ENCODE assay signal across 20 mouse cellular contexts in the genomic region with DNA sequence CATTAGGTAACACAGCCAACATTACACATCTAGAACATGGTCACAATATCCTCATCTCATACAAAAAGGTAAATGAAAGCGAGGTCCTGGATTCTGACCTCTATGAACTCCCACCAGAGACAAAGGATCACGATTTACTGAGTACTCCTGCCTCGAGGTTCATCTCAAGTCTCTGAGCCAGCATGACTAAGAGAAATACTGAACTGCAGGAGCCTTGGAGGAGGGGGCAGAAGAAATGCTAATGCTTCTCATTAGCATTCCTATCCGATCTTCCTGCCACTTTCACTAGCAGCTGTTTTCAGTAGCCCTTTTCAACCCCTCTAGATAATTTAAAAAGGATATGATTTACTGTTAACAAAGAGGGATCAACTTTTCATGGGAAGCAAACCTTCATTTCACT. TPM values are rescaled to one million over a fixed set of nuclear protein-coding genes. Genes with fewer than 3 reads are reported as not detected.
A peak's percentile ranks its signal among the peaks of the same experiment; 100 is the strongest.
DNase-seq lines count a peak whose midpoint lies in the region; ATAC-seq lines count a peak whose summit lies in the region.
"Had no signal": no experiment of that assay in that cellular context is flagged by ENCODE, and none has a peak within 500 bp of the region (broad histone marks: within the 10 kb centered on the region; RNA-seq: fewer than 3 reads in every experiment).

No protein-coding gene starts in this region.

- H3K9ac ChIP-seq in hindbrain, embryonic 14.5 days = no peak overlapping the region
- H3K9ac ChIP-seq in forebrain, embryonic 16.5 days (replicated peaks; ENCODE audit: low read depth, low read length) = no peak overlapping the region
- no peak overlapping the region for H3K9ac ChIP-seq in midbrain, embryonic 13.5 days (replicated peaks)
- H3K9ac ChIP-seq: intestine, embryonic 15.5 days had no signal

- peaks cover 8% of the 10 kb centered on the region; the same call in 1 of the 2 replicates for H3K36me3 ChIP-seq in hindbrain, embryonic 10.5 days
- no peaks in the 10 kb centered on the region for H3K36me3 ChIP-seq in hindbrain, embryonic 14.5 days (replicated peaks; ENCODE audit: control insufficient read depth, insufficient read depth)
- H3K36me3 ChIP-seq in forebrain, embryonic 16.5 days (ENCODE audit: control insufficient read depth, insufficient read depth) = no peaks in the 10 kb centered on the region
- H3K36me3 ChIP-seq in midbrain, embryonic 13.5 days = peaks cover 9% of the 10 kb centered on the region
- H3K36me3 ChIP-seq: G1E; heart, embryonic 10.5 days; intestine, embryonic 15.5 days had no signal

- H3K4me2 ChIP-seq in hindbrain, embryonic 14.5 days (replicated peaks) = no peak overlapping the region
- no peak overlapping the region for H3K4me2 ChIP-seq in forebrain, embryonic 16.5 days (ENCODE audit: low read length)
- peak overlapping the region; percentile 7; the same call in 1 of the 2 replicates for H3K4me2 ChIP-seq in midbrain, embryonic 13.5 days (replicated peaks)
- H3K4me2 ChIP-seq: intestine, embryonic 15.5 days had no signal

- DNase-seq in hindbrain, embryonic 10.5 days (ENCODE audit: low spot score) = no peak
- DNase-seq in hindbrain, embryonic 14.5 days (ENCODE audit: low spot score) = no peak
- peak; percentile 92 for DNase-seq in R1 (ENCODE audit: low read depth, low spot score)
- no peak for DNase-seq in gastrocnemius, postnatal 14 days
- DNase-seq: adrenal gland, postnatal 14 days; cerebellum, postnatal 25 days; gastrocnemius, postnatal 10 days; heart, postnatal 14 days; lung, adult 2 months; right cerebral cortex, postnatal 4 days had no signal

- H3K4me1 ChIP-seq in hindbrain, embryonic 10.5 days (replicated peaks) = peaks cover 33% of the 10 kb centered on the region
- peaks cover 20% of the 10 kb centered on the region for H3K4me1 ChIP-seq in hindbrain, embryonic 14.5 days (replicated peaks; ENCODE audit: control insufficient read depth, insufficient read depth, low read length)
- H3K4me1 ChIP-seq in forebrain, embryonic 16.5 days (replicated peaks; ENCODE audit: control insufficient read depth, insufficient read depth, low read length) = peaks cover 15% of the 10 kb centered on the region
- peaks cover 51% of the 10 kb centered on the region for H3K4me1 ChIP-seq in midbrain, embryonic 13.5 days (replicated peaks)
- H3K4me1 ChIP-seq: intestine, embryonic 15.5 days had no signal

- H3K27ac ChIP-seq in hindbrain, embryonic 10.5 days = peak overlapping the region; percentile 50; the same call in 1 of the 2 replicates
- no peak overlapping the region for H3K27ac ChIP-seq in hindbrain, embryonic 14.5 days
- peak overlapping the region; percentile 58 for H3K27ac ChIP-seq in forebrain, embryonic 16.5 days (ENCODE audit: low read length)
- peak overlapping the region; percentile 10; the same call in 1 of the 2 replicates for H3K27ac ChIP-seq in midbrain, embryonic 13.5 days
- H3K27ac ChIP-seq: heart, embryonic 10.5 days; intestine, embryonic 15.5 days; kidney, postnatal 0 days; macrophage had no signal

- H3K9me3 ChIP-seq in hindbrain, embryonic 10.5 days = peaks cover 12% of the 10 kb centered on the region; the same call in 1 of the 2 replicates
- peaks cover 8% of the 10 kb centered on the region for H3K9me3 ChIP-seq in hindbrain, embryonic 14.5 days (ENCODE audit: control insufficient read depth, low read length)
- H3K9me3 ChIP-seq in forebrain, embryonic 16.5 days (ENCODE audit: control insufficient read depth, low read length) = no peaks in the 10 kb centered on the region
- peaks cover 6% of the 10 kb centered on the region; the same call in 1 of the 2 replicates for H3K9me3 ChIP-seq in midbrain, embryonic 13.5 days
- H3K9me3 ChIP-seq: heart, embryonic 10.5 days; intestine, embryonic 15.5 days had no signal

- intact Hi-C loops in gastrocnemius, postnatal 14 days (cut with DNase I; ENCODE audit: low total_unique reads) = no loop called here

- H3K4me3 ChIP-seq in hindbrain, embryonic 10.5 days = no peak overlapping the region
- H3K4me3 ChIP-seq in hindbrain, embryonic 14.5 days (replicated peaks; ENCODE audit: low read length) = no peak overlapping the region
- H3K4me3 ChIP-seq in forebrain, embryonic 16.5 days (replicated peaks; ENCODE audit: low read length) = no peak overlapping the region
- no peak overlapping the region for H3K4me3 ChIP-seq in midbrain, embryonic 13.5 days (replicated peaks)
- H3K4me3 ChIP-seq: heart, embryonic 10.5 days; intestine, embryonic 15.5 days had no signal

- no peaks in the 10 kb centered on the region for H3K27me3 ChIP-seq in hindbrain, embryonic 10.5 days (ENCODE audit: insufficient read depth, poor library complexity, severe bottlenecking)
- no peaks in the 10 kb centered on the region for H3K27me3 ChIP-seq in hindbrain, embryonic 14.5 days (ENCODE audit: control insufficient read depth, insufficient read depth, low read length)
- no peaks in the 10 kb centered on the region for H3K27me3 ChIP-seq in forebrain, embryonic 16.5 days (replicated peaks; ENCODE audit: control insufficient read depth, insufficient read depth, low read length)
- no peaks in the 10 kb centered on the region for H3K27me3 ChIP-seq in midbrain, embryonic 13.5 days
- H3K27me3 ChIP-seq: intestine, embryonic 15.5 days had no signal

- 24% methylated on average over 4 of the region's 4 CpGs for WGBS in hindbrain, embryonic 10.5 days
- 13% methylated on average over 4 of the region's 4 CpGs for WGBS in hindbrain, embryonic 14.5 days
- WGBS in forebrain, embryonic 16.5 days = 18% methylated on average over 4 of the region's 4 CpGs
- 14% methylated on average over 4 of the region's 4 CpGs for WGBS in midbrain, embryonic 13.5 days

- no peak for ATAC-seq in hindbrain, embryonic 14.5 days (ENCODE audit: low FRiP score)
- ATAC-seq in forebrain, embryonic 16.5 days = peak; percentile 80
- peak; percentile 67 for ATAC-seq in midbrain, embryonic 13.5 days
- no peak for ATAC-seq in erythroid progenitor cell, adult 5-6 weeks (replicated peaks; ENCODE audit: low FRiP score, poor library complexity, severe bottlenecking)
- no peak for ATAC-seq in megakaryocyte-erythroid progenitor cell, adult 5-6 weeks (replicated peaks; ENCODE audit: low FRiP score, low TSS enrichment, poor library complexity, severe bottlenecking)
- ATAC-seq: intestine, embryonic 15.5 days had no signal

RNA-seq across cellular contexts. Expression of a gene that starts 19.6 kb away (rescaled TPM):
- polyA plus RNA-seq in hindbrain, embryonic 10.5 days (2016; fragmentation: Nextera tagmentation; extraction: Ambion mirVana) = 18.2 and 48.1 TPM in 2 replicates
- 86.6 and 107 TPM in 2 replicates for polyA plus RNA-seq in hindbrain, embryonic 14.5 days (2014; fragmentation: Nextera tagmentation; extraction: Ambion mirVana)
- 90.9 and 96.2 TPM in 2 replicates for polyA plus RNA-seq in forebrain, embryonic 16.5 days (2015; fragmentation: Nextera tagmentation; extraction: Ambion mirVana)
- polyA plus RNA-seq in midbrain, embryonic 13.5 days (2015; fragmentation: Nextera tagmentation; extraction: Ambion mirVana) = 104 and 107 TPM in 2 replicates
- total RNA-seq in erythroid progenitor cell, adult 5-6 weeks (2015; ENCODE audit: low replicate concordance) = not detected in 2 replicates
- not detected in 2 replicates for total RNA-seq in erythroid progenitor cell, adult 5-6 weeks (2017; ENCODE audit: low replicate concordance)
- under 1 TPM; 0.69 to 0.80 TPM for total RNA-seq in gastrocnemius, postnatal 14 days (2021)
- total RNA-seq in megakaryocyte-erythroid progenitor cell, adult 5-6 weeks (2014; fragmentation: Nextera tagmentation) = not detected in 2 replicates
- not detected in 2 replicates for total RNA-seq in megakaryocyte-erythroid progenitor cell, adult 5-6 weeks (2017)
- total RNA-seq: liver, adult 2 months had no signal
- polyA plus RNA-seq: G1E; liver, adult 2 months; macrophage had no signal

Comparison
In these comparisons a context has a peak if more than half of its experiments do, and no peak if none do; other contexts are left out.
1. ATAC-seq: peak in forebrain, embryonic 16.5 days (single experiment) and midbrain, embryonic 13.5 days (single experiment); none in hindbrain, embryonic 14.5 days (single experiment), erythroid progenitor cell, adult 5-6 weeks (single experiment) and megakaryocyte-erythroid progenitor cell, adult 5-6 weeks (single experiment).